In the genomic region with DNA sequence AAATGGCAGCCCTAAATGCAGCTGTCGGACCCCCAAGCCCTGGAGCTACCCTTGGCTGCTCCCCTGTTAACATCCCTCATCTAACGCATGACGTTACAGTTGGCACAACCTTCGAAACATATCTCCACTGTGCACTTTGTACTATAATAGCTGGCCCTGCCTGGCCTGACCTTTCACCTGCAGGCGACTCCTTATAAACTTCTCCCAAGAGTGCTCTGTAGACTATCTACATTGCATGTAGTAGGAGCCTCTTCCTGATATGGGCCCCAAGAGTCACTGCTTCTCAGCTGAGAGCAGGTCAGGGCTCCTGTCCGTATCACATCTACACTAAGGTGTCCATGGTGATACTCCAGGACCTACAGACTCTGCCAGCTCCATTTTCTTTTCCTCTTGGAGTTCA, we compare ENCODE assay signal across 27 mouse cellular contexts.
DNase-seq lines count a peak whose midpoint lies in the region; ATAC-seq and TF ChIP-seq lines count a peak whose summit lies in the region.
"Had no signal": no experiment of that assay in that cellular context is flagged by ENCODE, and none has a peak within 500 bp of the region (broad histone marks: within the 10 kb centered on the region; RNA-seq: fewer than 3 reads in every experiment).

No protein-coding gene starts in this region.

- H3K36me3 ChIP-seq in intestine, embryonic 15.5 days: no peaks in the 10 kb centered on the region
- H3K36me3 ChIP-seq in intestine, postnatal 0 days (ENCODE audit: control insufficient read depth, insufficient read depth): no peaks in the 10 kb centered on the region
- H3K36me3 ChIP-seq: embryonic facial prominence, embryonic 15.5 days; G1E; heart, embryonic 15.5 days; hindbrain, embryonic 10.5 days; hindbrain, embryonic 13.5 days had no signal

- peak; percentile 79 for ATAC-seq in intestine, embryonic 15.5 days
- peak; percentile 84 for ATAC-seq in intestine, postnatal 0 days
- ATAC-seq: forebrain, embryonic 14.5 days; forebrain, postnatal 0 days; hindbrain, embryonic 16.5 days; Patski had no signal

- no peak overlapping the region for H3K27ac ChIP-seq in intestine, embryonic 15.5 days
- no peak overlapping the region for H3K27ac ChIP-seq in intestine, postnatal 0 days (ENCODE audit: low read depth, low read length)
- H3K27ac ChIP-seq: embryonic facial prominence, embryonic 12.5 days; embryonic facial prominence, embryonic 15.5 days; heart, embryonic 15.5 days; hindbrain, embryonic 10.5 days; hindbrain, embryonic 13.5 days had no signal

- no peak overlapping the region for H3K4me3 ChIP-seq in intestine, embryonic 15.5 days (replicated peaks)
- no peak overlapping the region for H3K4me3 ChIP-seq in intestine, postnatal 0 days (ENCODE audit: low read depth, low read length)
- H3K4me3 ChIP-seq: embryonic facial prominence, embryonic 12.5 days; embryonic facial prominence, embryonic 15.5 days; heart, embryonic 12.5 days; heart, embryonic 15.5 days; hindbrain, embryonic 10.5 days; hindbrain, embryonic 13.5 days had no signal

- H3K9ac ChIP-seq in intestine, embryonic 15.5 days: no peak overlapping the region
- H3K9ac ChIP-seq in intestine, postnatal 0 days (ENCODE audit: low read depth, low read length): no peak overlapping the region
- H3K9ac ChIP-seq: embryonic facial prominence, embryonic 12.5 days; embryonic facial prominence, embryonic 15.5 days; forebrain, postnatal 0 days; heart, embryonic 12.5 days; heart, embryonic 15.5 days; hindbrain, embryonic 13.5 days had no signal

- no peaks in the 10 kb centered on the region for H3K27me3 ChIP-seq in intestine, embryonic 15.5 days (replicated peaks)
- no peaks in the 10 kb centered on the region for H3K27me3 ChIP-seq in intestine, postnatal 0 days (replicated peaks; ENCODE audit: control insufficient read depth, insufficient read depth, low read length)
- H3K27me3 ChIP-seq: embryonic facial prominence, embryonic 12.5 days; embryonic facial prominence, embryonic 15.5 days; heart, embryonic 12.5 days; heart, embryonic 15.5 days; hindbrain, embryonic 13.5 days; Patski had no signal

- no peak for TF ChIP-seq CTCF in intestine, postnatal 0 days (IDR thresholded peaks at IDR 0.05; ENCODE audit: low read depth)

- no peaks in the 10 kb centered on the region for H3K9me3 ChIP-seq in intestine, embryonic 15.5 days
- H3K9me3 ChIP-seq in intestine, postnatal 0 days (ENCODE audit: control insufficient read depth): no peaks in the 10 kb centered on the region
- H3K9me3 ChIP-seq: embryonic facial prominence, embryonic 12.5 days; embryonic facial prominence, embryonic 15.5 days; heart, embryonic 12.5 days; heart, embryonic 15.5 days; hindbrain, embryonic 10.5 days; hindbrain, embryonic 13.5 days had no signal

- H3K4me2 ChIP-seq in intestine, embryonic 15.5 days (replicated peaks): no peak overlapping the region
- H3K4me2 ChIP-seq in intestine, postnatal 0 days (replicated peaks; ENCODE audit: low read depth): no peak overlapping the region
- H3K4me2 ChIP-seq: embryonic facial prominence, embryonic 12.5 days; embryonic facial prominence, embryonic 15.5 days; heart, embryonic 12.5 days; heart, embryonic 15.5 days; hindbrain, embryonic 13.5 days had no signal

- no peaks in the 10 kb centered on the region for H3K4me1 ChIP-seq in intestine, embryonic 15.5 days (replicated peaks)
- peaks cover 8% of the 10 kb centered on the region; the same call in 1 of the 2 replicates for H3K4me1 ChIP-seq in intestine, postnatal 0 days (replicated peaks; ENCODE audit: control insufficient read depth, insufficient read depth, low read length)

- WGBS in intestine, embryonic 15.5 days: 76% methylated on average over 6 of the region's 6 CpGs
- 48% methylated on average over 6 of the region's 6 CpGs for WGBS in intestine, postnatal 0 days

- DNase-seq in kidney, adult 9 months: peak; percentile 41
- no peak for DNase-seq in kidney, adult 8-10 months
- no peak for DNase-seq in spleen, adult 18-20 months
- DNase-seq in embryo, embryonic 10 days (ENCODE audit: low spot score): no peak
- DNase-seq: adrenal gland, postnatal 10 days; adrenal gland, postnatal 36 days; B cell, adult 2 months; cerebellum, adult 18-20 months; cerebellum, adult 9-10 months; cerebellum, postnatal 14 days; forebrain, postnatal 0 days; gastrocnemius, postnatal 25 days; heart, adult 18-20 months; heart, postnatal 10 days; heart, postnatal 36 days had no signal
